Mouse (Mus musculus) lung, postnatal 10 days (tissue): ENCODE results near the gene Plekhb2.

ENCODE experiments used
- DNase-seq: peaks from one replicate; pipeline ENCODE4 v3.0.0; 2021

Plekhb2 gene

GRCm38 (mm10) chr1:34849745-34850342 lies at the start of gene Plekhb2:
Plekhb2 (plus strand) TSS chr1:34849976.
- DNase-seq, result peak; percentile 88

- peak; percentile 80 for DNase-seq
Observed at GRCm38 (mm10) chr1:34801616-34802289, 48.0 kb upstream of the Plekhb2 start.

- DNase-seq, result peak; percentile 35
Observed at GRCm38 (mm10) chr1:34802290-34802642, 47.5 kb upstream of the Plekhb2 start.

- DNase-seq, result no peak
Observed at GRCm38 (mm10) chr1:34804863-34805262, 44.9 kb upstream of the Plekhb2 start.

GRCm38 (mm10) chr1:34805931-34806520 lies 43.8 kb upstream of the Plekhb2 start:
- DNase-seq, result no peak

- DNase-seq, result no peak
Observed at GRCm38 (mm10) chr1:34808445-34808844, 41.3 kb upstream of the Plekhb2 start.

GRCm38 (mm10) chr1:34810293-34810692 lies 39.5 kb upstream of the Plekhb2 start:
- no peak for DNase-seq

- no peak for DNase-seq
Observed at GRCm38 (mm10) chr1:34811035-34811434, 38.7 kb upstream of the Plekhb2 start.

- no peak for DNase-seq
Observed at GRCm38 (mm10) chr1:34811581-34811980, 38.2 kb upstream of the Plekhb2 start.

GRCm38 (mm10) chr1:34812407-34813247 lies 37.1 kb upstream of the Plekhb2 start:
- DNase-seq, result no peak

- DNase-seq, result no peak
Observed at GRCm38 (mm10) chr1:34815843-34816242, 33.9 kb upstream of the Plekhb2 start.

- no peak for DNase-seq
Observed at GRCm38 (mm10) chr1:34819225-34819910, 30.4 kb upstream of the Plekhb2 start.

- no peak for DNase-seq
Observed at GRCm38 (mm10) chr1:34821411-34821810, 28.4 kb upstream of the Plekhb2 start.

GRCm38 (mm10) chr1:34822003-34822402 lies 27.8 kb upstream of the Plekhb2 start:
- DNase-seq, result no peak

- DNase-seq, result no peak
Observed at GRCm38 (mm10) chr1:34822746-34823145, 27.0 kb upstream of the Plekhb2 start.

GRCm38 (mm10) chr1:34823353-34823752 lies 26.4 kb upstream of the Plekhb2 start:
- DNase-seq, result peak; percentile 35

GRCm38 (mm10) chr1:34824208-34824607 lies 25.6 kb upstream of the Plekhb2 start:
- no peak for DNase-seq

- DNase-seq, result no peak
Observed at GRCm38 (mm10) chr1:34825909-34826308, 23.9 kb upstream of the Plekhb2 start.

GRCm38 (mm10) chr1:34827900-34828299 lies 21.9 kb upstream of the Plekhb2 start:
- no peak for DNase-seq

GRCm38 (mm10) chr1:34828528-34829294 lies 21.1 kb upstream of the Plekhb2 start:
- no peak for DNase-seq

- no peak for DNase-seq
Observed at GRCm38 (mm10) chr1:34830934-34831333, 18.8 kb upstream of the Plekhb2 start.

- no peak for DNase-seq
Observed at GRCm38 (mm10) chr1:34831381-34831780, 18.4 kb upstream of the Plekhb2 start.
